Mouse (Mus musculus): ENCODE measurements around the gene Kifap3. TPM values are rescaled to one million over a fixed set of nuclear protein-coding genes. Genes with fewer than 3 reads are reported as not detected.

The Kifap3 gene
- polyA plus RNA-seq, 1 experiment from 2014 or later: 74.6 TPM

DNA sequence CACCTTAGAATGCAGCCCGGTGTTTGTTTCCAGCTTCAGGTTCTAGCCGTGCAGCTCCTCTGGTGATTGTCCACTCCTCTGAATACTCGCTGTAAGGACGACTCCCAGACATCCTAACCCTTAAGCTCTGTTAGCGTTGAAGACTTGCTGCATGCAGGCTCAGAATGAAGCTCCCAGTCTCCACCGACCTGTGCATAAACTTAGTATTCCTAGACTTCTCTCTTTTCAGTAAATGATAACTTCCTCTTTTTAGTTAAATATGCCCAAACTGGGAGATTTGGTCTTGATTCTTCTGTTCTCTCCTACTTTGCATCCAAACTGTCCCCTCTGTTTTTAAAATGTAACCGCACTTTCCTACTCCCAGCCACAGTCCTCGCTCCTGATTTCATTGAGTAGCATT is 61.2 kb downstream of the Kifap3 start:
- Histone ChIP-seq H3K36me3 (peaks cover 7% of the 10 kb centered on the region; the same call in 1 of the 2 replicates), H3K9ac (no peak overlapping the region), H3K27ac (no peak overlapping the region), H3K27me3 (no peaks in the 10 kb centered on the region), H3K4me1 (peaks cover 3% of the 10 kb centered on the region; the same call in 1 of the 2 replicates), H3K4me3 (no peak overlapping the region), H3K9me3 (replicated peaks) (no peaks in the 10 kb centered on the region), H3K4me2 (replicated peaks) (no peak overlapping the region)
- WGBS: 95% methylated on average over 8 of the region's 8 CpGs
- ATAC-seq (ENCODE audit: low FRiP score): no peak

DNA sequence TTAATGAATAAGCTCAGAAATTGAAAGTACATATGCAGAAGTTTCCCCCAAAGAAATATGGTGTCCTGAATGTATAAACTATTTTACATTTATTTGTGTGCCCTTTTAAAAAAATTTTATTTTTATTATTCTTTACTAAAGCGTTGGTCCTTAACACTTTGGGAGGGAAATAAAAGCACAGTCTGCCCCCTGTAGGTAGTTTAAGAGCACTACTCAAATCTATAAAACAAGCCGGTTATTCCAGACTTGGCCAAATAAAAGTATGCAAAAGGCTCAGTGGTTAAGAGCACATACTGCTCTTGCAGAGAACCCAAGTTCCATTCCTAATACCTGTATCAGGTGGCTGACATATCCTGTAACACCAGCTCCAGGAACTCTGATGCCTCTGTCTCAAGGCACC is 62.9 kb downstream of the Kifap3 start:
- WGBS: 64% methylated on average over 2 of the region's 2 CpGs
- peaks cover 7% of the 10 kb centered on the region; the same call in 1 of the 2 replicates for H3K36me3 ChIP-seq
- ATAC-seq (ENCODE audit: low FRiP score): no peak
- no peaks in the 10 kb centered on the region for H3K4me1 ChIP-seq
- H3K9me3 ChIP-seq (replicated peaks): no peaks in the 10 kb centered on the region
- no peak overlapping the region for H3K4me2 ChIP-seq (replicated peaks)
- H3K27me3 ChIP-seq: no peaks in the 10 kb centered on the region
- H3K9ac ChIP-seq: no peak overlapping the region
- H3K27ac ChIP-seq: no peak overlapping the region
- H3K4me3 ChIP-seq: no peak overlapping the region

DNA sequence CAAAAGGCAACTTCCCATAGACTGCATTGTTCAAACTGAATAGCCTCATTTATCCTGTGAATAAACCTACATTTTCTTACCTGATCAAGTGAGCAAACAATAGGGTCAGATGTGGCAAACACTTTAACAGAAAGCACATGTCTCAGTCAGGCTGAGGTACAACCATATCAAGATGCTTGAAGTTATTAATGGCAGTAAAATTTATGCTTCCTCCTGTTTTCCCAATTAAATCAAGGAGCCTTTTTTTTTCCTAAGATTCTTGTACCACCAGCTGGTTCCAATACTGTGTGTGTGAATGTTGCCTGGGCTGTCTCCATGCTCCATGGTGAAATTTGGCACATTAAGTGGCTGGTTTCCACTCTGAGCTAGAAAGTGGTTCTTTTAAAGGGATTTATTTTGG is 64.5 kb downstream of the Kifap3 start:
- ATAC-seq (ENCODE audit: low FRiP score): no peak
- H3K9me3 ChIP-seq (replicated peaks): no peaks in the 10 kb centered on the region
- no peak overlapping the region for H3K27ac ChIP-seq
- H3K4me1 ChIP-seq: no peaks in the 10 kb centered on the region
- H3K4me3 ChIP-seq: no peak overlapping the region
- no peaks in the 10 kb centered on the region for H3K27me3 ChIP-seq
- peaks cover 11% of the 10 kb centered on the region for H3K36me3 ChIP-seq
- no peak overlapping the region for H3K4me2 ChIP-seq (replicated peaks)
- no peak overlapping the region for H3K9ac ChIP-seq

DNA sequence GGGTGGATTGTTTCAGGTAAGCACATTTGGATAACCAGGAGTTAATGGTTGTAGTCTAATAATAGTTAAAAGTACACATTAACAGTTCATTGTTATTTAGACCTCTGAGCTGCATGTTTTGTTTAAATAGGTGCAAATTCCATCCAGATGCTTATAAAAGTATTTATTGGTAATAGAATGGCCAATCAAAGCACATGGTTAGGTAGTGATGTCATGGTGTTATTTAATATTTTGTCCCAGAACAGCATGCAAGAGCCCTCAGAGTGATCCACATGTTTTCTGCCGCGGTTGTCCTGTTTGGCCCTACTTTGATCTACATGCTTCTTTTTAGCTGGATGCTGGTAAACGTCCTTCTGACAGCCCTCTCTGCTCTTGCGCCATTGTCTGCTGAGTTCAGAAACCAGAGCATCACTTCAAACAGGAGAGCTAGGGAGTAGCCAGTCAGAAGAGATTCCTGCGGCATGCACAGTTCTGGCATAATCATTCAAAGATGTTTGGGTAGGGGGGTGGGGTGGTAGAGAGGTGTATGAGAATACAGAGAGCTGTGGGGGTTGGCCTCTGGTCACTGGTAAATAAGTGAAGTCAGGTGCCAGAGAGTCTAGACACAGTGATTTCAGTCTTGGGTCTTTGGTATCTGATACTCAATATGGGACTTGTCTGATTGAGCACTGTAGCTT is 73.6 kb downstream of the Kifap3 start:
- H3K4me3 ChIP-seq: no peak overlapping the region
- no peaks in the 10 kb centered on the region for H3K9me3 ChIP-seq (replicated peaks)
- no peaks in the 10 kb centered on the region for H3K4me1 ChIP-seq
- 65% methylated on average over 5 of the region's 5 CpGs for WGBS
- H3K4me2 ChIP-seq (replicated peaks): no peak overlapping the region
- peaks cover 15% of the 10 kb centered on the region for H3K36me3 ChIP-seq
- no peak for ATAC-seq (ENCODE audit: low FRiP score)
- no peaks in the 10 kb centered on the region for H3K27me3 ChIP-seq
- 0 out of 2 replicates have a peak overlapping the region, but pooled peaks have one; percentile 23 for H3K27ac ChIP-seq
- no peak overlapping the region for H3K9ac ChIP-seq

DNA sequence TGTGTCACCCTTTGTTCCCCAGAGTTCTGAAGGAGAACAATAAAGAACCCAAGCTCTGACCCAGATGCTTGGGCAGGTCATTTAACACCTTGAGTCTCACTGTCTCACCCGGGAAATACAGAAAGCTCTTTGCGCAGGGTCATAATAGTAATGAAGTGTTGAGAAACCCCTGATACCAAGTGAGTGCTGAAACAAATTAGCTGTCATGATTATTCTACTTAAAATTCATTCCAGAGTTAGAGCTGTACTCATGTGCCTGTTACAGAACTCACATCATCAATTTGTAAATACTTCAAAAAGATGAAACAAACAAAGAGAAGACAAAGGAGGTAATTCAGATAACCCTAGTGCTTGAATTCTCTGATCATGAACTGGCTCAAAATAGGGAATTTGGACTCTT is 79.0 kb downstream of the Kifap3 start:
- Histone ChIP-seq H3K27me3 (no peaks in the 10 kb centered on the region), H3K36me3 (peaks cover 36% of the 10 kb centered on the region), H3K4me3 (no peak overlapping the region), H3K9ac (no peak overlapping the region), H3K27ac (no peak overlapping the region), H3K4me1 (no peaks in the 10 kb centered on the region), H3K4me2 (replicated peaks) (no peak overlapping the region), H3K9me3 (replicated peaks) (no peaks in the 10 kb centered on the region)
- 94% methylated on average over 2 of the region's 2 CpGs for WGBS
- ATAC-seq (ENCODE audit: low FRiP score): no peak

DNA sequence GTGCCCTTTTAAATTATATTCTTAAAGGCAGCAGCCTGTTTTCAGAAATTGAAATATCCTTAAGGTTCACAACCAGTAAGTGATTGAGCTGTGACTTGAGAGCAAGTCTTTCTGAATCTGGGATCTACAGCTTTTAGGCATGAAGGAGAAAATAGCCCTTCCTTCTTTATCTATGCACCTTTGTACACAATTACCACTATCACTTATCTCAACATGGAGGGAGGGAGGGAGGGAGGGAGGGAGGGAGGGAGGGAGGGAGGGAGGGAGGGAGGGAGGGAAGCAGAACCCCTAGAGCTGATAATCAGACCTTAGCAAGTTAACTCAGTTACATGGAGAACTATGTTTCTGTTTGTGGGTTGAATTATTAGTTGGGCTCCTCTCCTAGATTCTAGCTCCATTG is 82.2 kb downstream of the Kifap3 start:
- Histone ChIP-seq H3K4me1 (no peaks in the 10 kb centered on the region), H3K36me3 (peaks cover 48% of the 10 kb centered on the region), H3K9me3 (replicated peaks) (no peaks in the 10 kb centered on the region), H3K9ac (no peak overlapping the region), H3K4me2 (replicated peaks) (no peak overlapping the region), H3K27me3 (no peaks in the 10 kb centered on the region), H3K27ac (no peak overlapping the region), H3K4me3 (no peak overlapping the region)
- no peak for ATAC-seq (ENCODE audit: low FRiP score)

DNA sequence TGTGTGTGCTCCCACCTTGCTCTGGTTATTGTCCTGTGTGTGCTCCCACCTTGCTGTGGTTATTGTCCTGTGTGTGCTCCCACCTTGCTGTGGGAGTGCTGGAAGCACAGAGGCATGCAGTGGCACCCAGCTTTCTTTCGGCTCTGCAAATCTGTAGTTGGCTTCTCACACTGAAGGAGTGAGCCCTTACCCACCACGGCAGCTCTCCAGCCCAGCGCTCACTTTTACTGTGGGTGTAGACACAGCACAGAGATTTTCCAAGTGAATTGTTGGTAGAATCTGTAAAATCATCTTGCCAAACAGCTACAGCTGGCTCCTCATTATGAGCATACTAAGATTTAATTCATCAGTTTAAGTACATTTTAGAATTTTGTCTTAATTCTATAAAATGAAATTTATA is 93.8 kb downstream of the Kifap3 start:
- no peaks in the 10 kb centered on the region for H3K9me3 ChIP-seq (replicated peaks)
- H3K4me3 ChIP-seq: no peak overlapping the region
- H3K4me2 ChIP-seq (replicated peaks): no peak overlapping the region
- H3K27me3 ChIP-seq: no peaks in the 10 kb centered on the region
- no peak for ATAC-seq (ENCODE audit: low FRiP score)
- no peaks in the 10 kb centered on the region for H3K4me1 ChIP-seq
- no peak overlapping the region for H3K27ac ChIP-seq
- 96% methylated on average over 3 of the region's 3 CpGs for WGBS
- H3K36me3 ChIP-seq: peaks cover 17% of the 10 kb centered on the region; the same call in 1 of the 2 replicates
- no peak overlapping the region for H3K9ac ChIP-seq

DNA sequence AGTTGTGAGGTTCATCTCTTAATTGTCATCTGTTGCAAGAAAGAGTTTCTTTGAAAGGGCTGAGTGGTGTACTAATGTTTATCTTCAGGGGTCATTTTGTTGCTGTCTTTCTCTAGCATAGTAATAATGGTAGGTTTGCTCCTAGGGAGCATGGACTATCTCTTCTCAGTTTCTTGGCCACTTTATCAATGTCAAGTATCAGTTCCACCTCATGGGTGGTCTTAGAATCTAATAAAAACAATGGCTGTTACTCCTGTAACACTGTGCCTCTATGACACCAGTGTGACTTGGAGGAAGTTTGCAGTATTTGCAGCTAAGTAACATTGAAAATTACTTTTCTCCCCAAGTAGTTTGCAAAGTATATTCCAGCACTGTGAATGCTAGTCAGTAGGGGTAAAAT is 110.2 kb downstream of the Kifap3 start:
- no peaks in the 10 kb centered on the region for H3K9me3 ChIP-seq (replicated peaks)
- no peaks in the 10 kb centered on the region for H3K27me3 ChIP-seq
- no peaks in the 10 kb centered on the region for H3K4me1 ChIP-seq
- H3K4me3 ChIP-seq: no peak overlapping the region
- H3K4me2 ChIP-seq (replicated peaks): no peak overlapping the region
- H3K9ac ChIP-seq: no peak overlapping the region
- no peak for ATAC-seq (ENCODE audit: low FRiP score)
- H3K36me3 ChIP-seq: no peaks in the 10 kb centered on the region
- H3K27ac ChIP-seq: no peak overlapping the region

DNA sequence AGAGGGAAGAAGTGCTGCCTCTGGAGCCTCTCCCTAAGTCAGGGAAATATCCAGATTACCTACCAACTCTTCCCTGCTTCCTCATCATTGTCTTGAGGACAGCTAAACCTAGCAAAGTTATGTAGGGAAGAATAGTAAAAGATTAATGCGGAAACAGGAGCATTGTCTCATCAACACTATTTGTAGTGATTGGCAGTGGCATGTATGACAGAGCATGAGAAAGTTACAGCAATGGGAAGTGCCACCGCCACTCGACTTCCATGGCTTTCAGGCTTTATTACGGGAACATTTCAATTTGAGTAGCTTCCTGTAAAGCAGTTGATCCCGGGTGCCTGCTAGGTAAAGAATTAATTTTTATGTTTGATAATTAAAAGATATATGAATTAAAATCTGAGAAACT is 113.9 kb downstream of the Kifap3 start:
- WGBS: 84% methylated on average over 5 of the region's 5 CpGs
- Histone ChIP-seq H3K4me3 (no peak overlapping the region), H3K4me2 (replicated peaks) (no peak overlapping the region), H3K9me3 (replicated peaks) (no peaks in the 10 kb centered on the region), H3K27me3 (no peaks in the 10 kb centered on the region), H3K4me1 (no peaks in the 10 kb centered on the region), H3K9ac (no peak overlapping the region), H3K27ac (no peak overlapping the region), H3K36me3 (no peaks in the 10 kb centered on the region)
- no peak for ATAC-seq (ENCODE audit: low FRiP score)

DNA sequence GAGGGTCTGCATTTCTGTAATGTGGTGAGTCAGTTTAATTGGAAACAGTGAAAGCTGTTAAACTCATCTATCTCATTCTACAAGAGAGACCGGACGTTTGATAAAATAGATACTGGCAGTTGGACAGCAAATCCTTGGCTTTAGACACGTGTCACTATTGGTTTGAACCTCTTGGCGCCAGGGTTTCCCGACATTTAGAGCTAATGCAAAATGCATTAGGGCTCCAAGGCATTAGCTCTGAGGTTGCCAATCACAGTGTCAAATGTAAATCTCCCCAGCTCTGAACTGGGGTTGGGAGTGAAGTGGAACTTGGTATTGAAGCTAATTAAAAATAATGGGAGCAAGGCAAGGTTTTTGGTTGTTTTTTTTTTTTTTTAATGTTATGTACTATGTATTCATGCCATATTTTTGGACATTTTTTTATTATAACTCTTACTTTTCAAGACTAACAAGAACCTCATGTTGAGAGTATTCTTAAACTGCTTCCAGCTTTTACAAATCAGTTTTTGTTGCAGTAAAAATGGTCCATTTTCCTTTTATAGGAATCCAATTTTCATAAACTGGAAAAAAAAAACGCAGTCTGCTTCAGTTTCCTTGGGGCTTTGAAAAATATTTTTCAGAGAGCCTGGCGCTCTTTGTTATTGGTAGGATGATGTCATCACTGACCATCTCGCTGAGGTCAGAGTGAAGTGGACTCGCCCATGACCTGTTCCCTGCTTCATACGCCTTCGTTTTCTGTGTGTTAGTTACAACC is 114.6 kb downstream of the Kifap3 start:
- Histone ChIP-seq H3K27ac (no peak overlapping the region), H3K9me3 (replicated peaks) (no peaks in the 10 kb centered on the region), H3K4me2 (replicated peaks) (no peak overlapping the region), H3K27me3 (no peaks in the 10 kb centered on the region), H3K4me1 (no peaks in the 10 kb centered on the region), H3K4me3 (no peak overlapping the region), H3K36me3 (no peaks in the 10 kb centered on the region), H3K9ac (no peak overlapping the region)
- 75% methylated on average over 11 of the region's 11 CpGs for WGBS
- ATAC-seq (ENCODE audit: low FRiP score): no peak

DNA sequence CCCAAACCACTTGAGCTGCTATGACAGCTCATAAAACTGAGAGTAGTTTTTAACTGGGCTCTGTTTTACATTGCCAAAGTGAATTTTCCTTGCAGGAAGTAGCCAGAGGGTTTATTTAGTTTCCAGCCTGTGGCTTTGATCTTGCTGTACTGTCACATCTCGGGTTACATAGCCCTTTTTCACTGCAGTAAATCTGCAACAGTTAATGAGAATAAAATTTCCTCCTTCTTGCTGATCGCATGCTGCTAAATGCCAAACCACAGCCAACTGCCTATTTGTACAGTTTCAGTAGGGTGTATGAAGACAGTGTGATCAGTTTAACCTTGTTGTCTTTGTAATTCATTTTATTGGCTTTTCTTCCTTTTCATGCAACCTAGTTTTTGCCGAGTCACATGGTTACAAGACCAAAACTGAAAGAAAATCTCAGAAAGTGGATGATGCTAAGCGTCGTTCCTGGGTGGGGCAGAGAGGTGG is 118.9 kb downstream of the Kifap3 start:
- Histone ChIP-seq H3K9ac (no peak overlapping the region), H3K27me3 (no peaks in the 10 kb centered on the region), H3K4me2 (replicated peaks) (no peak overlapping the region), H3K4me3 (no peak overlapping the region), H3K36me3 (no peaks in the 10 kb centered on the region), H3K27ac (no peak overlapping the region), H3K9me3 (replicated peaks) (no peaks in the 10 kb centered on the region), H3K4me1 (no peaks in the 10 kb centered on the region)
- no peak for ATAC-seq (ENCODE audit: low FRiP score)
- WGBS: 73% methylated on average over 5 of the region's 5 CpGs

DNA sequence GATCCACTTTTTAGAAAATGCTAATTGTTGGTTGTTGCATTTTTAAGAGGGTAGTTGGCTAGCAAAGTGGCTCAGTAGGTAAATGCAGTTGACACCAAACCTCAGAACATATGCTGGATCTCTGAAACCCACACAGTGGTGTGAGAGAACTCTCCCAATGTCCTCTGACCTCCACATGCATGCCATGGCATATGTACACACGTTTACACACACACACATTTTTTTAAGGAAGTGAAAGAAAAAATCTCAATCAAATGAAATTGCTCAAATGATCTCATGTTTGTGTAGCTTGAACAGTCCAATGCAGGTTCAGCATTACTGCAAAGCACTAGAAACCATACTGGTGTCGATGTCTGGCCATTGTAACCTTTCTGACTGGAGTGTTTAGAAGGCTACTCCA is 120.2 kb downstream of the Kifap3 start:
- ATAC-seq (ENCODE audit: low FRiP score): no peak
- Histone ChIP-seq H3K27me3 (no peaks in the 10 kb centered on the region), H3K4me2 (replicated peaks) (no peak overlapping the region), H3K36me3 (no peaks in the 10 kb centered on the region), H3K4me3 (no peak overlapping the region), H3K27ac (no peak overlapping the region), H3K4me1 (no peaks in the 10 kb centered on the region), H3K9ac (no peak overlapping the region), H3K9me3 (replicated peaks) (no peaks in the 10 kb centered on the region)
- WGBS: 92% methylated on average over 2 of the region's 2 CpGs

DNA sequence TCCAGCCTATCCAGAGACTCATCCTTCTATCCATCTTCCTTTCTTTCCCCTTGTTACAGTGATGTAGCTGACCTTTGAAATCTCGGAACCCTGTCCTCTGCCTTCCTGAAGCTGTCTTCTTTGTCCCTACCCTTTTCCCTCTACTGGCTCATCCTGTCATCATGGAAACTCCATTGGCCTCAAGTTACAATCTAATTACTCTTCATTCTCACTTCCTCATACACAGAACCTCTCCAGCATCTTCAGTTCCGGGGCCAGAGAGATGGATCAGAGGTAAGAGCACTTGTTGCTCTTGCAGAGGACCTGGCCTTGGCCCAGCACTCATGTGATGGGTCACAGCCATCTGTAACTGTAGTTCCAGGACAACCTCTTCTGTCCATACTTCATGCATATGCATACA is 120.8 kb downstream of the Kifap3 start:
- H3K27ac ChIP-seq: no peak overlapping the region

More for the DNA sequence above, 120.8 kb downstream of the Kifap3 start:
- no peaks in the 10 kb centered on the region for H3K27me3 ChIP-seq
- H3K4me1 ChIP-seq: no peaks in the 10 kb centered on the region
- no peak overlapping the region for H3K4me2 ChIP-seq (replicated peaks)
- no peak for ATAC-seq (ENCODE audit: low FRiP score)
- H3K4me3 ChIP-seq: no peak overlapping the region
- 87% methylated on average over 2 of the region's 2 CpGs for WGBS
- no peak overlapping the region for H3K9ac ChIP-seq
- H3K9me3 ChIP-seq (replicated peaks): no peaks in the 10 kb centered on the region
- H3K36me3 ChIP-seq: no peaks in the 10 kb centered on the region
